Mouse (Mus musculus) erythroblast, embryonic 14.5 days (primary cell): ENCODE measurements around the gene Pten.

Experiments used
- GATA1 ChIP-seq: IDR thresholded peaks from 2 replicates; pipeline ENCODE4 v1.6.1; 2012; ENCODE audit warnings: low read length, inconsistent platforms, mixed read lengths
- TAL1 ChIP-seq: IDR thresholded peaks from 3 replicates; pipeline ENCODE4 v1.6.1; 2012; ENCODE audit warnings: low read length, inconsistent platforms, mixed read lengths

- TF ChIP-seq TAL1 (no peak), GATA1 (no peak)
These were observed 104.6 kb downstream of the Pten start for GRCm38 (mm10) chr19:32861675-32862575.
